Mouse (Mus musculus) c-Kit-negative CD71-positive TER-119-positive erythroid progenitor cells, embryonic 14.5 days (primary cell): Measurements from ENCODE around the gene Rspo3.

Experiments used
- DNase-seq: peaks from one replicate; pipeline ENCODE4 v3.0.0-alpha.2; 2013; ENCODE audit warnings: low read depth, low spot score

Gene Rspo3

GRCm38 (mm10) chr10:29535546-29536260 is at the start of gene Rspo3:
Gene Rspo3 (minus strand): TSS chr10:29535867.
- no peak for DNase-seq

DNA sequence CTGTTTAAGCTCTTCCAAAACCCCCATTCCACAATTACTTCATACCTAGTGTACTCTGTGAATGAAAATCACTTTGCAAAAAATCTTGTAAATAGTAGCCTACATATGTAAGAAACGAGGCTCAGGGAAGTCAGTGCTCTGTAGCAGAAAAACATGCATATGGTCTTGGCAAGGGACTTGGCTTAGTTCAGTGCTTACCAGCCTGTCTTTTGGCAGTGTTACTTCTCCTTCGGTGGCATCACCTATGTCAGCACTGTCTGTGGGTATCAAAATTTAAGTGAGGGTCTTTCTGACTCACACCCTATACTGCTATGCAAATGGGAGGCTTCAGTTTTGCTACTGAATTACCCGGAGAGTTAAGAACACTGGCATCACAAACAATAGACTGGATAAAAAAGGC is 46.3 kb upstream of the Rspo3 start:
- DNase-seq, result no peak

DNA sequence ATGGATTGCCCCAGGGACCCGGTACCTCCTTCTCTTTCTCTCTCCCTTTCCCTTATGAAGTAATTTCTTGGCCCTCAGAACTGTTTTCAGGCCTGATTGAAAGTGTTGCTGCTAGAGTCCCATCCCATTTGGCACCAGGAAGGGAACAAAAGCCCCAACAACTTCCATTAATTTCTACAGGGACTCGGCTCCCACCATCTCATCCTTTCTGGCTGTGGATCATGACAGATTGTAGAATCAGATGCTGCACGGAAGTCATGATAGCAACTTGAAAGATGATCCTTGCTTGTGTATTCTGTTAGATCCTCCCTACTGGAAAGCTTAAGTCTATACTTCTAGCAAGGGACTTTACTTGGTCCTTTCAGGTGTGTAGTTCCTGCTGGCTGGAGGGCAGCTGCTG is 45.8 kb upstream of the Rspo3 start:
- no peak for DNase-seq

- no peak for DNase-seq
Observed at GRCm38 (mm10) chr10:29555983-29556382, 20.3 kb upstream of the Rspo3 start.

DNA sequence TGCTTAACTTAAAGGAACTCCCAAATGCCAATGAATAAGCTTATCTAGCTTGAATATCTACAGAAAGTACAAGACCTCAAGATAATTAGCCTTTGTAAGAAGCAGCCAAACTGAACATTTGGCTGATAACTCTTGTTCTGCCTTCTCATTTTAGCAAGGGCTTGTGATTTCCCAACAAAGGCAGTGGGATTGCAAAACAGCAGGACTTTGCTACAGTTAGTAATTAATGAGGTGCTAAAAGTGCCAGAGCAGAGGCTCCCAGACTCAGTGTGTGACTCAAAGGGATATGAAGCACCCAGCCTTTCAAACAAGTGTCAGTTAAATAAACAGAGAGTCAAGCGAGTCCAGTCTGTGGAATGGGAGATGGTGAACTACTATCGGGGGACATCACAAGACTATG is 18.7 kb upstream of the Rspo3 start:
- no peak for DNase-seq

DNA sequence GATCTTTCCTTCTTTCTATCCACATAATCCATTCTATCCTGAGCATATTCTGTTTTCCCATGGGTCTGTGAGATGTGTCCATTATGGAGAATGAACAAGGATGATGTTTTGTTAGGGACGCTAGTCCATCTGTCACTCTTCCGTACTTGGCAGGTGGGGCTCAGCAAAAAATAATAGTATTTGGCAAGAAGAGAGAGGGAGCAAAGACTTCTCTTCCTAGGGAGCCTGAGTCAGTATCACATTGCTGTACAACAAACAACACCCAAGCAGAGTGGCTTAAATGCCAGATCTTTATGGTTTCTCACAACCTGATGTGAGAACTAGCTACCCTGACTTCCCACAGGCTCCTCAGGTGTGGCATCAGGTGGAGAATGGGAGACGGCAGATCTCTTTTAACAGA is 7.3 kb upstream of the Rspo3 start:
- DNase-seq, result no peak

- DNase-seq, result no peak
Observed at GRCm38 (mm10) chr10:29539516-29539915, 3.8 kb upstream of the Rspo3 start.

DNA sequence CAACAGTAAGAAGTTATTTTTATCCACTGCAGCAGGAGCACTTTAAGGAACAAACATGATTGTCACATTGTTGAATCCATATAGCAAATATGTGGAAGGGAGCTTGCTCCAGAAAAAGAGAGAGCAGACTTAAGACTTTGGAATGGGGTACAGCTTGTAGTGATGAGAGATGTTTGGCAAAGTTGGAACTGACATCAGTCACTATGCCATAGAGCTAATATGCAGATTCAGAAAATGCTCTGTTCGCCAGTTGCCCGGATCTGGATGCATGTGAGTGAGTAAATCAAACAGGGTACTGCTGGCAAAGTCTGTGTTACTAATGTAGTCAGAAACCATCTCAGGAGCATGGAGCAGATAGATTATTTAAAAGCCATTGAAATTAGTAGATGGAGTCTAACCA is 3.1 kb upstream of the Rspo3 start:
- DNase-seq, result no peak

GRCm38 (mm10) chr10:29534830-29535227 is 838 bp downstream of the Rspo3 start:
- DNase-seq, result no peak

DNA sequence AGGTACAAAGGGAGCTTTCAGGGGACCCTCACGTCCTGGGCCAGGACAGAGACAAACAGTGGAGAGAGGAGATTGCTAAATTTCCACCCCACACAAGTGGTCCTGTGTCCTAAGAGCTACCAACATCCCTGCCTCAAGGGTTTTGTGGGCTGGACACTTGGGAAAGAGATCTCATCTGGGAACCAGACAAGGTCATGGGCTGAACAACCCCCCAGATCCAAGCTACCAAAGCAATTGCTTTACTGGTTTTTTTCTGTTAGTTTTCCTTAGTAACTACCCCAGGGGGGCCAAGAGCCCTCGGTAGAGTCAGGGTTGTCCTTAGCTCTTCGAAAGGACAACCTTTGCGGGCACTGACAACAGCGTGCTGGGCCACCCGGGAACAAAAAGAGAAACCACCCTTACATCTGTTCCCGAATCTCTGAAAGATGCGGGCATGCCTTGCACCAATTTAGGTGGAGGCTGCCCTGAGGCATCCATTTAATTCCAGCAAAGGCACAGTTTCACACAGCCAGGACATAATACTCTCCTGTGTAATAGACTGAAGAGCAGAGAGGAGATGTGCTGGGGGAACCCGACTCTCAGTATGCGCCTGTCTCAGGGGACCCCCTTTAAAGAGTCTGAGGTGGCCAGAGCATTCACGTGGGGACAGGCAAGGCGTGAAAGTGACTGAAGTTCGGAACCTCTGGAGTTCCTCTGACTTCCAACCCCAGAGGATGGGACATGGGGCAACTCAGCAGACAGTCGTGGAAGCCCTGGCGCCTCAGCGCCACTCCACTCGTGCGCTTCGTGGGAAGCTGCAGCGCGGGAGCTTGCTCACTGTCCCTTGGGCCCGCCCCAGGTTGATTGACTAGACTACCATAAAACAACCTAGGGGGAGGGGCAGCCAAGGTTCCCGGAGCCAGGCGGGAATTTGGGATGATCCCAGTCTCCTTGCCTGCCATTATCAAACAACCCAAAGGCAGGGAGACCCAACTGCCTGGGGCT is 1.5 kb downstream of the Rspo3 start:
- DNase-seq, result no peak

- DNase-seq, result no peak
Observed at GRCm38 (mm10) chr10:29532821-29533715, 2.6 kb downstream of the Rspo3 start.

GRCm38 (mm10) chr10:29513563-29513962 is 22.1 kb downstream of the Rspo3 start:
- DNase-seq, result no peak

DNA sequence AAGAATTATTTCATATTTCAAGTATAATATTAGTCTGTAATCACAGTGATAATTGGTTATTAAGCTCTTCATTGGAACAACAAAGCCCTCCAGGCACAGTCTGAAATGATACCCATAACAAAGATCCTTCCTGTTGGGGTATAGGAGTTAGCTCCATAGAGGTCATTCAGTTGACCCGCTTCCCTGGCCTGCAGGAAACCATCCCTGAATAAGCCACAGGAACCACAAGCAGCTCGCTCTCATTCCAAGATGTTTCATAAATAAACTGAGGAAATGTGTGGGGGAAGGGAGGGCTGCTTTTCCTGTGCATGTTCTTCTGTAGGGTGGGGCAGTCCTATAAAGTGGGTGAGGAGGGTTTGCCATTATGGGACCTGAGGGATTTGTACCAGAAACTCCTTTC is 27.5 kb downstream of the Rspo3 start:
- no peak for DNase-seq

GRCm38 (mm10) chr10:29497205-29497822 is 38.4 kb downstream of the Rspo3 start:
- no peak for DNase-seq

DNA sequence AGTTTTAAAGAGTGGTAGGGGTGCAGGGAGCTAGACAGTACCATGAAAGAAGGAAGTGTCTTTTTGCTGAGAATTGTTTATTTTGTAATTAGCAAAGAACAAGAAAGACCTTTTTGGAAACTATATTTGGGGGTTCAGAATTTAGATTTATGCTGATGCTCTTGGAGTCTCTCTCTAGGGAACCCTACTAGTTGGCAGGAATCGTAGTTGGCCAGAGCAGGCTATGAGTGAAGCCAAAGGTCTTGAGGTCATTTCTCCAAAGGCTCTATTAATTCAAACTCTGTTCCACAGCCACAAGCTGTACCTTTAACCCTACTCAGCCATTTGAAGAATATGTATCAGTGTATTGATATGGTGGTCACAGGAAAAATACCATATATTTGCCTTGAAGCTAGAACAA is 41.7 kb downstream of the Rspo3 start:
- no peak for DNase-seq

DNA sequence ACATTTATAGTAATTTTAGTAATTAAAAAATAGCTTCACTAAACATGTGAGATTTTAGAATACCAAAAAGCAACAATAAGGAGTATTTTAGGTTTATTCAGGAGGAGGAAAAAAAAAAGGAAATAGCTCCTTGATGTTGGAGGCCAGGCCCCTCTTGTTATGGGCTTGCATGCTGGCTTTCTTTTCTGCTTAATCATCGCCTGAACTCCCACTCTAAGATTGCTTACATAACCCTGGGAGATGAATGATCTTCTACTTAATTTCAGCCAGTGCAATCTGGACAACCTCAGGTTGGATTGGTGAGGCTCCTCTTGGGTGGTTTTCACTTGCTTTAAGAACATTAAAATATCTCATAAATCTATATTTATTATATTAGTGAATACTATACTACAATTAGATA is 54.7 kb downstream of the Rspo3 start:
- no peak for DNase-seq

DNA sequence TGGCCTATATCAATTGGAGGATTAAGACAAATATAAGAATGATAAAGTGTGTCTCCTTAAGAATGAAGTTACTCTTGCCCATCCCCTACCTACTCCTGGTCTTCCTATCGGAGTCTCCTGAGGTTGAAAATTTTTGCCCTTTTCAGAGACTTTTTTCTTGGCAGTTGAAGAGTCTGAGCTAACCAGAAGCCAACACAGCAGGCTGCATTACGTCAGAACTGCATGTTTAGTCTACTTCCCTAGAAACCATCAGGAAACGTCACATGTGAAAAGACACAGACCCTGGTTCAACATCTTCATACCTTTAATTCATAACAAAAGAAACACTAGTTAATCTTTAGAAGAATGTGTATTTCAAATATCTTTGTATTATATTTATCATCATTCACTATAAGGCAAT is 56.3 kb downstream of the Rspo3 start:
- no peak for DNase-seq

GRCm38 (mm10) chr10:29470454-29470853 is 65.2 kb downstream of the Rspo3 start:
- DNase-seq, result no peak

- DNase-seq, result no peak
Observed at GRCm38 (mm10) chr10:29460100-29460499, 75.6 kb downstream of the Rspo3 start.

- no peak for DNase-seq
Observed at GRCm38 (mm10) chr10:29459632-29460031, 76.0 kb downstream of the Rspo3 start.

- DNase-seq, result no peak
Observed at GRCm38 (mm10) chr10:29445076-29445475, 90.6 kb downstream of the Rspo3 start.
